Mouse (Mus musculus) B cell, adult 2 months (primary cell): ENCODE results near the gene Siah1a.

Experiments
- DNase-seq, 2 experiments: peaks; one replicate each; pipeline ENCODE4 v3.0.0; 2022

The Siah1a gene

DNA sequence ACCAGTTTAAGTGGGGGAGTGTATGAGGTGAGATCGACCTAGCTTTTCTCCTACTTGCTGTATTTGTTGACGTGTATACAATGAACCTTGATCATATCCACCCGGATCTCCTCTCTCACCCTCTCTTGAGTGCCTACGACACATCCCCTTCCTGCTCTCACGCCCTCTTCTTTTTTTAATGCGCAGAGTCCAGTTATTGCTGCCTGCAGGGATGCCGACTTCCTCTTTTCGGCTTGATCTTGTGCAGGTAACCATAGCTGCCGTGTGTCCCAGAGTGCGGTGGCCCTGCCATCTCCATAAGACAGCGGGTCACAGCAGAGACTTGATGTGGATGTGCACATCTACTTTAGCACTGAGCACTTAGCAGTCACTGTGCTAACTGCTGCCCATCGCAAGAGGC, 46.3 kb downstream of the Siah1a start:
- peak; percentile 17 to 36 for DNase-seq

DNA sequence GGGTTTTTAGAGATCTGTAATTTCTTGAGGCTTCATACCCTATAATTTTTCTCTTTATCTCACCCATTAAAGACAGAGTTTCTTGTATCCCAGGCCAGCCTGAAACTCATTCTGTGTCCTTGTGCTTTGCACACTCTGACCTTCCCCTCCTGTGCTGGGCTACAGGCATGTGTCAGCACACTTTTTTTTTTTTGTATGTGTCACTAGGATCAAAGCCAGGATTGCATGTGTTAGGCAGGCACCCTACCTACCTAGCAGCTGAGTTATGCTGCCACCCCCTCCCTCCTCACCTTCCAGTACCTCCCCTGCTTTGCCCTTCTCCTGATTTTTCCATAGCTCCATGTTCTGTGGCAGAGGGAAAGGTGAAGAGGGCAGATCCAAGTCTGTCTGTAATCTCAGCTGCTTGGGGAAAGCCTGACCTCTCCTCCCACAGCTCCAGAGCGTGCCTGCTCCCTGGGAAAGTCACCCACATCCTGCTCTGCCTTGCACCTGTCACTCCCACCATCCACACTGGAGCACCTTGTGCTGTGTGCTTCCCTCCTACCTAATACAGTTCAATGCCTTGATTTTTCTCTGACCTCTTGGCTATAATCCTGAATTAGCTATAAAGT, 46.8 kb downstream of the Siah1a start:
- no peak for DNase-seq

DNA sequence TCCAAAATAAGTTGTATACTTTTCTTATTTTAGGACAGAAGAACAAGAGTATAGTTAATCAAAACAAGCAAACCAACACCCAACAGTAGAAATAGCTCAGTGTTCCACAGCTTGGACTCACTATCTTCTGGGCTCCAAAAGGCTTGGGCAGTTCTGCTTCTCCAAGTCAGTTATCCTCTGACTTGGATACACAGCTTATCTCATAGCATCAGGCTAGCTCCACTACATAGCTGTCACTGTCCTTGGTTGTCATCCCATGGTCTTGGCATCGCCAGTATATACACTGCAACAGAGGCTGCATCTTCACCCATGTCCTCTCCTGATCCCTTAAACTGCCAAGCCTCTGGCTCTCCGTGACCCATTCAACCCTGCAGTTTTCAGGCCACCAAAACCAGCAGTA, 50.0 kb downstream of the Siah1a start:
- DNase-seq: no peak

DNA sequence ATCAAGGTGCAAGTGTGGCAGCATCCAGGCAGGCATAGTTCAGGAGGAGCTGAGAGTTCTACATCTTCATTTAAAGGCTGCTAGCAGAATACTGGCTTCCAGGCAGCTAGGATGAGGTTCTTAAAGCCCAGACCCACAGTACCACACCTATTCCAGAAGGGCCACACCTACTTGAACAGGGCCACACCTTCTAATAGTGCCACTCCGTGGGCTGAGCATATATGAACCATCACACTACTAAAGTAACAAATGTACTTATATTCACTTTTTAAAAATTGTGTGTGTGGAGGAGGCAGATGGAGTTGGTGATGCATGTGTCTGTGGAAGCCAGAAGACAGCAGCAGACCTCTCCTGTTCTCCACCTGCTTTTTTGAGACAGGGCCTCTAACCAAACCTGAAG, 51.7 kb downstream of the Siah1a start:
- no peak for DNase-seq

DNA sequence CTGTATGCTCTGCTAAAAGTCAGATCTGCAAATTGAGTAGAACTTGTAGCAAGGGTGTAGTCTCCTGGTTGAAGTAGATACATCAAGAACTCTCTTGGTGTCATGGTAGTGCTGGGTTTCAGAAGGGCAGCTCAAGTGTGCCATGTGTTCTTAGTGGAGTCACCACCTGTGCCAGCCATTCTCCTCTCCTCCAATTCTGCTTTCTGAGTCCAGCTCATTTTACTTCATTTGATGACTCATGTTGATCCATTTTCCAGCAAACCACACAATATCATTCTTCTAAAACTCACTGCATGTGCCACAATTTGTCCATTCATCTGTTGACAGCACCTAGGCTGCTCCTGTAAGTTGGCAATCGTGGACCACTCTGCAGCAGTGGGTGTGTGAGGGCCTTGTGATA, 53.6 kb downstream of the Siah1a start:
- no peak for DNase-seq

DNA sequence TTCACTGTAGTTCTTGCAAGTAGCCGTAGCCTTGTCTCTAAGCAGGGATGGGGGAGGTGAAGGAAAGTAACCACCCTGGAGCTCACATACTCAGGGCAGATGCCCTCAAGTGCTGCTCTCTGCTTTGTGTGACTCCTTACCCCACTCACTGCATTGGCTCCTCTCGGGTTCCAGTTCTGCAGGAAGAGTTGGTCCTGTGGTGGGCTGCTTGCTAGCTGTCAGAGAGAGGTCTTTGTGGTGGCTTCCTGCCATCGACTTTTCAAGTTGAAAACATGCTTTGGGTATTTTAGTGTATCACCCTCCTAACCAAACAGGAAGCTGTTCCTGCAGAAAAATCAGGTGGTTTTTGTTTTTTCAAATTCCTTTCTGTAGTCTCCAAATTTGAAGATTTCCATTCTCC, 59.1 kb downstream of the Siah1a start:
- no peak for DNase-seq
